Mouse (Mus musculus): ENCODE results near the gene Usp12.

DNA sequence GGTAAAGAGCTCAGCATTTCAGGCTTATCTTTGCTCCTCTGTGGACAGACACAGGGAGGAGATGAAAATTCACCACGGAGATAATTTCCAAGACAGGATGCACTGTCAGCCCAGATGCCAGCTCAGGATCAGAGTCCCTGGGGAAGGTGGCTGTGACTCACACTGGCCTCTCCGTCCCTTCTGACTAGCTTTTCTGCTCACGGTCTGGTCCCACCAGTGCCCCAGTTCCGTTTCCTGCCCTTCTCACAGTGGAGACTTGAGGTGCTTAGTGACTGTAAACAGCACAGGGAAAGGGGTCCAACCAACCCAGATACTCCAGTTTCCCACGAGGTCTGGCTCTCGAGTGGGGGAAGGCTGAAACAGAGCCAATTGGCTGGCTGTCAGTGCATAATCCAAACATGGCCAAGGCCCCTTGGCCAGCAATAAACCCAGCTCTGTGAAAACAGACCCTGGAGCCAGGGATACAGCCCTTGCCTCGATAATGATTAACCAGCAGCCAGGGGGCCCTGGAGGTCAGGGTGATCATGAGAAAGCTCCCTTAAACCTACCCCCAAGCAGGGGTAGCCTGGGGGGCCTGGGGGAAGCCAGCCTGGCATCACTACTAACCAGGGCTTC is 102.3 kb downstream of the Usp12 start:
- TF ChIP-seq CTCF (IDR thresholded peaks at IDR 0.05; ENCODE audit: extremely low read depth, insufficient read length, insufficient replicate concordance, low read depth, low read length), result no peak
- TF ChIP-seq POLR2A (IDR thresholded peaks at IDR 0.05; ENCODE audit: low read depth, low read length), result no peak
